Mouse (Mus musculus): ENCODE data around the gene Usp48. TPM values are rescaled to one million over a fixed set of nuclear protein-coding genes. Genes with fewer than 3 reads are reported as not detected.

Gene Usp48
- polyA plus RNA-seq (2012; rRNA removed) = 45.3 and 67.5 TPM in 2 replicates

DNA sequence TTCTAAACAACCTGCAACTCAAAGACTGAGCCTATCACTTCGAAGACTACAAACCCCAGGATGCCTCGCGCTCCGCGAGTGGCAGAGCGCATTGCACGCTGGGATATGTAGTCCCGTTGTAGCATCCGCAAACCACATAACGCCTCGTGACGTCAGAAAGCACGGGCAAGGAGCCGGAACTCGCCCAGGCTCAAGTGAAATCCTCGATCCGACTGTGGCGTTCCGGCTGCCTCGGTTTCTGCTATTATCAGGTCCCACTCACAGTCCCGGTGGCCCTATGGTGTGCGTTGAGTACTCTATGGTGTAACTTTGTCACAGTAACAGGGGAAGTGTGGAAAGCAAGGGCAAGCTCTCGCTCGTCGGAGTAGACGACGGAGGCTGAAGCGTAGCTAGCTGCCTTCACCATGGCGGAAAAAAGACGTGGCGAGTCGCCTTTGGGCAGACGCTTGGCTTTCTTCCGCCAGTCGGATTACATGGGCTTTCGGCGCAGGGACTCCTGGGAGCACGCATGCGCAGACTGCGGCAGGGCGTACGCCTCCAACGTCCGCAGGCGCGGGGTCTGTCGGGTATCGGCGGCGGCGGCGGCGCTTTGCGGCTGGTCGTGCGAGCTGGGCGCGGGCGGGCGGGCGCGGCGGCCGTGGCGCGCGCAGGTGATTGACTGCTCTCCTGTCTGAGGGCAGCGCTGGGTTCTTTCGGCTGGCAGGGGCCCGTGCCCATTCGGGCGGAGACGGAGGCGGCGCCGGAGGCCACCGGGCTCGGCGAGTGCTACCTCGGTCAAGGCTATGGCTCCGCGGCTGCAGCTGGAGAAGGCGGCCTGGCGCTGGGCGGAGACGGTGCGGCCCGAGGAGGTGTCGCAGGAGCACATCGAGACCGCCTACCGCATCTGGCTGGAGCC is at the start of gene Usp48:
Usp48 (plus strand) TSS at position 155 of the 895 bp plus-strand sequence.
- WGBS = under 1% methylated on average over 92 of the region's 92 CpGs
- Histone ChIP-seq H3K4me3 (replicated peaks; ENCODE audit: extremely low read depth, low read depth, low read length) (peak within 1 kb of the TSS; percentile 83), H3K4me1 (ENCODE audit: control insufficient read depth, insufficient read depth, low read length) (peaks cover 2% of the 10 kb centered on the region; the same call in 1 of the 2 replicates)
- peak; percentile 97 for DNase-seq
- peak; percentile 96 for TF ChIP-seq POLR2A (IDR thresholded peaks at IDR 0.05; ENCODE audit: borderline replicate concordance, extremely low read depth, low read depth, low read length)
- no peak for TF ChIP-seq CTCF (IDR thresholded peaks at IDR 0.05; ENCODE audit: insufficient read depth, low read length)

- H3K4me1 ChIP-seq (ENCODE audit: control insufficient read depth, insufficient read depth, low read length) = no peaks in the 10 kb centered on the region
- no peak for DNase-seq
- 95% methylated on average over 9 of the region's 9 CpGs for WGBS
- TF ChIP-seq CTCF (IDR thresholded peaks at IDR 0.05; ENCODE audit: insufficient read depth, low read length) (no peak), POLR2A (IDR thresholded peaks at IDR 0.05; ENCODE audit: borderline replicate concordance, extremely low read depth, low read depth, low read length) (no peak)
- H3K4me3 ChIP-seq (replicated peaks; ENCODE audit: extremely low read depth, low read depth, low read length) = no peak overlapping the region
These were observed 48.0 kb upstream of the Usp48 start for GRCm38 (mm10) chr4:137545568-137545967.

- Histone ChIP-seq H3K4me1 (ENCODE audit: control insufficient read depth, insufficient read depth, low read length) (no peaks in the 10 kb centered on the region), H3K4me3 (replicated peaks; ENCODE audit: extremely low read depth, low read depth, low read length) (no peak overlapping the region)
- peak; percentile 31 for DNase-seq
- TF ChIP-seq POLR2A (IDR thresholded peaks at IDR 0.05; ENCODE audit: borderline replicate concordance, extremely low read depth, low read depth, low read length) = no peak
- TF ChIP-seq CTCF (IDR thresholded peaks at IDR 0.05; ENCODE audit: insufficient read depth, low read length) = peak; percentile 80
- WGBS = 83% methylated on average over 5 of the region's 5 CpGs
These were observed 47.5 kb upstream of the Usp48 start for GRCm38 (mm10) chr4:137546003-137546525.

- no peak for DNase-seq
- no peak for TF ChIP-seq CTCF (IDR thresholded peaks at IDR 0.05; ENCODE audit: insufficient read depth, low read length)
- no peak for TF ChIP-seq POLR2A (IDR thresholded peaks at IDR 0.05; ENCODE audit: borderline replicate concordance, extremely low read depth, low read depth, low read length)
- WGBS = 92% methylated on average over 17 of the region's 17 CpGs
- Histone ChIP-seq H3K4me1 (ENCODE audit: control insufficient read depth, insufficient read depth, low read length) (no peaks in the 10 kb centered on the region), H3K4me3 (replicated peaks; ENCODE audit: extremely low read depth, low read depth, low read length) (no peak overlapping the region)
These were observed 40.1 kb upstream of the Usp48 start for GRCm38 (mm10) chr4:137553466-137553865.

DNA sequence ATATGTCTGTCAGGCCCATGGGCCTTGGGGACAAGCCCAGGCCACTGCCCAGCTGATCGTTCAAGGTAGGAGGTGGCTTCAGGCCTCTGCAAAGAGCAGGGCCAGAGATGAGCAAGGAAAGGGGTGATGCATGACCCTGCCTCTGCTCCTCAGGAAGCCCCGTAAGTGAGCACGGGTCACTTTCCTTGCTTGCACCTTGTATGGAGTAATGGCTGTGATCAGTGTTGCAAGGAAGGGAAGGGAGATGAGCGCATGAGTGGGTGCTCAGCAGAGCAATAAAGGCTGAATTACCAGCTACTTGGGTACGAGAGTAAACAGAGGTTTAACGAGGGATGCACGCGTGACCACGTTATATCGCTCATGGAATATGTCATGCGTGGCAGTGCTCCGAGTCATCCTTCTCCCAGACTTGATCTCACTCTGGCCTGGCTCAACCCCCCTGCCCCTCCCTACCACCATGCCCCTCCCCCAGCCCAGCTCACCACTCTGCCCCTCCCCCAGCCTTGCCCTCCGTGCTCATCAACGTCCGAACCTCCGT is 36.8 kb upstream of the Usp48 start:
- TF ChIP-seq POLR2A (IDR thresholded peaks at IDR 0.05; ENCODE audit: borderline replicate concordance, extremely low read depth, low read depth, low read length) = no peak
- TF ChIP-seq CTCF (IDR thresholded peaks at IDR 0.05; ENCODE audit: insufficient read depth, low read length) = no peak
- Histone ChIP-seq H3K4me3 (replicated peaks; ENCODE audit: extremely low read depth, low read depth, low read length) (no peak overlapping the region), H3K4me1 (ENCODE audit: control insufficient read depth, insufficient read depth, low read length) (no peaks in the 10 kb centered on the region)
- no peak for DNase-seq
- 87% methylated on average over 16 of the region's 16 CpGs for WGBS

DNA sequence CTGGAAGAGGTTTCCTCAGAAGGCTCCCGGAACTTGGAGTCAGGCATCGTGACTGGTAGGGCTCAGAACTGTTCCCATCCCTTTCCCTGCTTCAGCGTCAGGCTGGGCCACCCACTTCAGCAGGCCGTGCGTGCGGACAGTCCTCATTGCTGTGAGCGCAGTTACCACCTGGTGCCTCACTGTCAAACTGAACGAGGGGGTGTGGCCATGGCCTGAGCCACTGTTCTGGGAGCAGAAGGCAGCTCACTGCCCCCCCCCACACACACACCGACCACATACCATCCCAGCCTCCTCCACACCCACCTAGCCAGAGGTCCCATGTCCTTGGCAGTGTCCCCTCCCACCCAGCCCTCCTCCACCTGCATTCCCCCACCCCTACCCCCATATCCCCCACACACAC is 23.7 kb upstream of the Usp48 start:
- TF ChIP-seq POLR2A (IDR thresholded peaks at IDR 0.05; ENCODE audit: borderline replicate concordance, extremely low read depth, low read depth, low read length) = no peak
- TF ChIP-seq CTCF (IDR thresholded peaks at IDR 0.05; ENCODE audit: insufficient read depth, low read length) = no peak
- DNase-seq = no peak
- Histone ChIP-seq H3K4me3 (replicated peaks; ENCODE audit: extremely low read depth, low read depth, low read length) (no peak overlapping the region), H3K4me1 (ENCODE audit: control insufficient read depth, insufficient read depth, low read length) (no peaks in the 10 kb centered on the region)
- WGBS = 77% methylated on average over 9 of the region's 9 CpGs

- WGBS = 85% methylated on average over 10 of the region's 10 CpGs
- DNase-seq = no peak
- TF ChIP-seq POLR2A (IDR thresholded peaks at IDR 0.05; ENCODE audit: borderline replicate concordance, extremely low read depth, low read depth, low read length) (no peak), CTCF (IDR thresholded peaks at IDR 0.05; ENCODE audit: insufficient read depth, low read length) (no peak)
- Histone ChIP-seq H3K4me1 (ENCODE audit: control insufficient read depth, insufficient read depth, low read length) (peaks cover 4% of the 10 kb centered on the region), H3K4me3 (replicated peaks; ENCODE audit: extremely low read depth, low read depth, low read length) (no peak within 1 kb of the TSS)
These were observed 19.1 kb upstream of the Usp48 start, which contains the start of gene Ldlrad2 for GRCm38 (mm10) chr4:137574469-137574868. TSS of gene Ldlrad2 (minus strand) at chr4:137574569.

DNA sequence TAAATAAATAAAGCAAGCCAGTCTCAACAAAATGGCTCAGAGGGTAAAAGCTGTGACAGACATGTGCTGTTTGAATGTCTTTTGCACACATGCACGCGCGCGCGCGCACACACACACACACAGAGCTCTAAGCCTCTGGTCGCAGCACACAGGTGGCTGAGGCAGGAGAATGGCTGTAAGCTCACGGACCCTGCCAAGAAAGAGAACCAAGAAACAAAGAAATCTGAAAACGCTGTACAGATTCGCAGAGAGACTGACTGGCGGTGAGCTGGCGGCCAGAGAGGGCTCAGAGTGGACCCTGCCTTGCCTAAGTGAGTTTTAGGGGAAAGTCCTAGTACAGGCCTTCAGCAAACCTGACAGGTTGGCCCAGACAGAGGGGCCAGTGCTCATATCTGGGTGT is 16.1 kb upstream of the Usp48 start:
- WGBS = 96% methylated on average over 12 of the region's 12 CpGs

GRCm38 (mm10) chr4:137578181-137578845 is 15.2 kb upstream of the Usp48 start:
- Histone ChIP-seq H3K4me3 (replicated peaks; ENCODE audit: extremely low read depth, low read depth, low read length) (no peak overlapping the region), H3K4me1 (ENCODE audit: control insufficient read depth, insufficient read depth, low read length) (peaks cover 4% of the 10 kb centered on the region)
- TF ChIP-seq CTCF (IDR thresholded peaks at IDR 0.05; ENCODE audit: insufficient read depth, low read length) (peak; percentile 41; the same call in 1 of the 2 replicates), POLR2A (IDR thresholded peaks at IDR 0.05; ENCODE audit: borderline replicate concordance, extremely low read depth, low read depth, low read length) (no peak)
- peak; percentile 42 for DNase-seq
- WGBS = 6% methylated on average over 39 of the region's 39 CpGs

More for the DNA sequence above, 16.1 kb upstream of the Usp48 start:
- Histone ChIP-seq H3K4me1 (ENCODE audit: control insufficient read depth, insufficient read depth, low read length) (peaks cover 4% of the 10 kb centered on the region), H3K4me3 (replicated peaks; ENCODE audit: extremely low read depth, low read depth, low read length) (no peak overlapping the region)
- TF ChIP-seq POLR2A (IDR thresholded peaks at IDR 0.05; ENCODE audit: borderline replicate concordance, extremely low read depth, low read depth, low read length) (no peak), CTCF (IDR thresholded peaks at IDR 0.05; ENCODE audit: insufficient read depth, low read length) (no peak)
- DNase-seq = no peak

Measured in lung, adult 2 months (tissue).